Mouse (Mus musculus): ENCODE data around the gene Sh2b3.

Gene Sh2b3

GRCm38 (mm10) chr5:121783862-121784500, 53.5 kb downstream of the Sh2b3 start:
- peak; percentile 96 for DNase-seq

- DNase-seq = no peak
Observed at GRCm38 (mm10) chr5:121782467-121782866, 55.0 kb downstream of the Sh2b3 start.

GRCm38 (mm10) chr5:121780180-121780579, 57.3 kb downstream of the Sh2b3 start:
- no peak for DNase-seq

GRCm38 (mm10) chr5:121778485-121779119, 58.8 kb downstream of the Sh2b3 start:
- DNase-seq = no peak

- DNase-seq = no peak
Observed at GRCm38 (mm10) chr5:121771611-121772010, 65.8 kb downstream of the Sh2b3 start.

GRCm38 (mm10) chr5:121769827-121770226, 67.6 kb downstream of the Sh2b3 start:
- DNase-seq = peak; percentile 94

GRCm38 (mm10) chr5:121767564-121767963, 69.9 kb downstream of the Sh2b3 start:
- no peak for DNase-seq

- DNase-seq = no peak
Observed at GRCm38 (mm10) chr5:121766038-121766773, 71.2 kb downstream of the Sh2b3 start.

Data from heart, adult 11 months (tissue).